Mouse (Mus musculus) kidney, embryonic 16.5 days (tissue): ENCODE measurements around the gene Inpp5f. TPM values are rescaled to one million over a fixed set of nuclear protein-coding genes. Genes with fewer than 3 reads are reported as not detected.

Source experiments
- ATAC-seq: fragments of 200-750 bp; cut with Nextera tagmentation; 2 replicates; pipeline ENCODE4 v1.8.0; 2017; ENCODE audit warnings: moderate TSS enrichment; ENCODE audit not compliant: low FRiP score, low TSS enrichment
- H3K27ac ChIP-seq: fragments of 300-500 bp; sonication (generic); 2 replicates; pipeline ENCODE4 v1.5.1; 2014; ENCODE audit warnings: low read length
- H3K27me3 ChIP-seq: fragments of 300-500 bp; sonication (generic); 2 replicates; pipeline ENCODE4 v1.6.1; 2014; ENCODE audit warnings: low read length, control low read depth, mixed read lengths; ENCODE audit not compliant: insufficient read depth
- H3K36me3 ChIP-seq: fragments of 300-500 bp; sonication (generic); 2 replicates; pipeline ENCODE4 v1.6.1; 2014; ENCODE audit warnings: low read length, control low read depth, mixed read lengths; ENCODE audit not compliant: insufficient read depth
- H3K4me1 ChIP-seq: fragments of 300-500 bp; sonication (generic); 2 replicates; pipeline ENCODE4 v1.6.1; 2014; ENCODE audit warnings: low read length, control low read depth, mixed read lengths; ENCODE audit not compliant: insufficient read depth
- H3K4me2 ChIP-seq: fragments of 300-500 bp; sonication (generic); replicated peaks from 2 replicates; pipeline ENCODE4 v1.6.1; 2014; ENCODE audit warnings: low read depth, low read length
- H3K4me3 ChIP-seq: fragments of 300-500 bp; sonication (generic); 2 replicates; pipeline ENCODE4 v1.5.1; 2014; ENCODE audit warnings: mild to moderate bottlenecking, low read length
- H3K9ac ChIP-seq: fragments of 300-500 bp; sonication (generic); replicated peaks from 2 replicates; pipeline ENCODE4 v1.6.1; 2014; ENCODE audit warnings: low read length
- H3K9me3 ChIP-seq: fragments of 300-500 bp; sonication (generic); 2 replicates; pipeline ENCODE4 v1.6.1; 2016; ENCODE audit warnings: low read length, control low read depth
- WGBS: fragments of 180-500 bp; shearing (Covaris S2); extraction: QIAGEN DNeasy Blood & Tissue Kit; methylation state at CpG from one replicate; pipeline ENCODE4 v1.1.7; 2014; 5-methylcytosine and 5-hydroxymethylcytosine counted together
- polyA plus RNA-seq: library from polyadenylated mRNA; unstranded; fragments of >200 nt; fragmentation: Nextera tagmentation; extraction: Ambion mirVana; gene quantifications from 2 replicates; pipeline ENCODE4 v1.2.1, GENCODE M21; 2015

Inpp5f gene
- polyA plus RNA-seq, 1 experiment from 2014 or later, result 24.5 TPM

DNA sequence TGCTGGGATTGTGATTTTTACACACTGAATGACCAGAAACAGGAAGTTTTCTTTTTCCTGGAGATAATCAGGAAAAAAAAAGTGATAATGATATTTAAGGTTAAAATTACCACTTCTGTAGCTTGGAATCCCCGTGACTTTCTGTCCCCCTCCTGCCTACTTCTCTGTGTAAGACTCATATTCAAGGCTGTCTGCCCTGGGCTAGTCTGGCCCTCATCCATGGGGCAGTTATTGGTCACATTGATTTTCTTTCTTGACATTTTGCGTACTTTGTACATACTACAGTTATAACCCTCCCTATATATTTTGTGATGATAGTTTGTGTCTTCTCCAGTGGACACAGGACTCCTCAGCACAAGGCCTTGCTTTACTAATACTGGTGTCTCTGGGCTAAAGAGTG, 2.5 kb downstream of the Inpp5f start:
- Histone ChIP-seq H3K27me3 (no peaks in the 10 kb centered on the region), H3K9me3 (no peaks in the 10 kb centered on the region), H3K4me3 (no peak overlapping the region), H3K9ac (no peak overlapping the region), H3K4me1 (peaks cover 11% of the 10 kb centered on the region; the same call in 1 of the 2 replicates), H3K27ac (no peak overlapping the region), H3K36me3 (no peaks in the 10 kb centered on the region), H3K4me2 (no peak overlapping the region)
- no peak for ATAC-seq
- 88% methylated on average over 2 of the region's 2 CpGs for WGBS

DNA sequence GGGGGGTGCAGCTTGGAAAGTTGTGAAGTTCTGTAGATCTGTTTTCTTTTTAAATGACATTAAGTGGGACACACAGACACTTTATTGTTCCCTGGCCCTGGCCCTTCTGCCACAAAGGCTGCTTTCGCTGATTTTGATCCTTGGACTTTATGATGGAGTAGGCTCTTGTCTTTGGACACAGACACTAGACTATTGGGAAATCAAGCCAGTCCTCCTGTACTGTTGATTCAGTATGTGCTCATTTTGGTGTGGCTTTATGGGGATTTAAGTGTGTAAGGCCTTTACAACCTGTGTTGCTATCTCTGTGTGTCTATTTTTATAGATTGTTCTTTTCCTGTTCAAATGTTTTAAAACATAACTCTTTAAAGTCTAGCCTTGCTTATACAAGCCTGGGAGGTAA, 6.5 kb downstream of the Inpp5f start:
- H3K9me3 ChIP-seq, result no peaks in the 10 kb centered on the region
- no peak for ATAC-seq
- peaks cover 12% of the 10 kb centered on the region; the same call in 1 of the 2 replicates for H3K4me1 ChIP-seq
- no peak overlapping the region for H3K4me3 ChIP-seq
- 81% methylated on average over 1 of the region's 1 CpGs for WGBS
- no peak overlapping the region for H3K4me2 ChIP-seq
- H3K9ac ChIP-seq, result no peak overlapping the region
- H3K27ac ChIP-seq, result no peak overlapping the region
- no peaks in the 10 kb centered on the region for H3K27me3 ChIP-seq
- no peaks in the 10 kb centered on the region for H3K36me3 ChIP-seq

DNA sequence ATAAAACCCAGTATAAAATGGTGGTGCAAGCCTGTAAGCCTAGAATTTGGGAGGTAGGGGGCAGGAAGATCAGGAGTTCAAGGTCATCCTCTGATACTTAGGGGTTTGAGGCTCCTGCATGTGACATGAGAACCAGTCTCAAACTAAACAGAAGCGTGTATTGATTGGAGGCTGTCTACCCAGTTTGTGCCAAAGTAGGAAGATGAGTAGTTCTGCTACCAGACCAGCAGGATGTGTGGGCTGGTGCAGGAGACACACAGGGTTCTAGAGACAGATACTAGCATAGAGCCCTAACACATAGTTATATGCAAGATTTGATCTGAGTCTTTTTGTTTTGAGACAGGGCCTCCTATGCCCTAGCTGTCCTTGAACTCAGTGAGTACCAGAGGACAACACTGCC, 9.1 kb downstream of the Inpp5f start:
- Histone ChIP-seq H3K9me3 (no peaks in the 10 kb centered on the region), H3K4me2 (no peak overlapping the region), H3K4me3 (no peak overlapping the region), H3K36me3 (no peaks in the 10 kb centered on the region), H3K4me1 (peaks cover 12% of the 10 kb centered on the region; the same call in 1 of the 2 replicates), H3K27ac (no peak overlapping the region), H3K27me3 (no peaks in the 10 kb centered on the region), H3K9ac (no peak overlapping the region)
- ATAC-seq, result no peak
- WGBS, result 89% methylated on average over 1 of the region's 1 CpGs

DNA sequence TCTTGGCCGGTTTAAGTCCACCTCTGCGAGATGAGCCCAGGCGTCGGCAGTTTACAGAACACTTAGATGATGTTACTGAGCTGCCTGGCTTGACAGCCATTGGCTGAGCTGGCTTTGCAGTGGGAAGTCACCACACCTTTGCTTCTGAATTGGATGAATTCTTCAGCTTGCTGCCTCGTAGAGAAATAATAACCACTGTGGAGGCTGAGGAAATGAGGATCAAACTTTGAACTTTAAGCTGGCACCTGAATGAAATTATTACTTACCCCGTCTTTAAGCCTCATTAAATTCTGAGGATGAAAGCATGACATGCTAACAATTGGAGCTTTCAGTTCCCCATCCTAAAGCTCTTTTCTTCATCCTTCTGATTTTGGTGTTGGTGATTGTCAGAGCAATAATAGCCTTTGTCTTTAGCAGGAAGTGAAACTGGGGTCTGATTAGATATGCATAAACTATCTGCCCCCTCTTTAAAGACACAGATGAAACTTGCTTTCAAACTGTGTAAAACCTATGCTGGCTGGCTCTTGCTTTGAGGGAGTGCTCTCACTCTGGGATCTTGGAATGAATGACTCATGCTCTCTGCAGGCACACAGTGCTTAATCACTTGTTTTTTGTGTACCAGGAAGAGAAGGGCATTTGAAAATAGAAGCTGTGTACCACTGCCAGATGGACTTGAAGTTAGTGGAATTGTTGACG, 11.3 kb downstream of the Inpp5f start:
- H3K9ac ChIP-seq, result no peak overlapping the region

DNA sequence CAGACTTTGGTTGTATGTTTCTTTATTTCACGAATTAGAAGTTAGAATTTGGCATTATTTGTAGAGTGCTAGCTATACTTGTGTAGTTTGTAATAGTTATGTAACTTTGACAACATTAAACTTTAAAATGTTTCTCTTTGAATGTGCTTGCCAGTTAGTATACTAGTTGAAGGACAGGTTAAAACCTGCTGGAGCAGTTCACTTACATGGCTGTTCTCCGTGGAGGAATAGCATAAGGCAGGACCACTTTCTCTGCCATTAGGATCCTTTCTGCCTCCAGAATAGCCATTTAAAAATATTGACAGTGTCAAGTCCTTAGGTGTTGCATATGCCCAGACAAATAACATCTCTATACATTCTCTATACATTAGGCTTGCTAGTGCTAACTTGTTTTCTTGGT, 11.9 kb downstream of the Inpp5f start:
- H3K9ac ChIP-seq, result no peak overlapping the region
- H3K9me3 ChIP-seq, result no peaks in the 10 kb centered on the region
- no peak overlapping the region for H3K4me2 ChIP-seq
- H3K4me3 ChIP-seq, result no peak overlapping the region
- no peaks in the 10 kb centered on the region for H3K36me3 ChIP-seq
- H3K27ac ChIP-seq, result peak overlapping the region; percentile 57; the same call in 1 of the 2 replicates
- WGBS, result 69% methylated on average over 2 of the region's 2 CpGs
- no peak for ATAC-seq
- no peaks in the 10 kb centered on the region for H3K27me3 ChIP-seq
- H3K4me1 ChIP-seq, result peaks cover 12% of the 10 kb centered on the region; the same call in 1 of the 2 replicates

More for the DNA sequence above, 11.3 kb downstream of the Inpp5f start:
- Histone ChIP-seq H3K36me3 (no peaks in the 10 kb centered on the region), H3K27me3 (no peaks in the 10 kb centered on the region), H3K27ac (peak overlapping the region; percentile 57; the same call in 1 of the 2 replicates), H3K9me3 (no peaks in the 10 kb centered on the region), H3K4me1 (peaks cover 12% of the 10 kb centered on the region; the same call in 1 of the 2 replicates), H3K4me3 (no peak overlapping the region), H3K4me2 (no peak overlapping the region)
- ATAC-seq, result no peak; the same call in 1 of the 2 replicates
- 47% methylated on average over 7 of the region's 7 CpGs for WGBS

DNA sequence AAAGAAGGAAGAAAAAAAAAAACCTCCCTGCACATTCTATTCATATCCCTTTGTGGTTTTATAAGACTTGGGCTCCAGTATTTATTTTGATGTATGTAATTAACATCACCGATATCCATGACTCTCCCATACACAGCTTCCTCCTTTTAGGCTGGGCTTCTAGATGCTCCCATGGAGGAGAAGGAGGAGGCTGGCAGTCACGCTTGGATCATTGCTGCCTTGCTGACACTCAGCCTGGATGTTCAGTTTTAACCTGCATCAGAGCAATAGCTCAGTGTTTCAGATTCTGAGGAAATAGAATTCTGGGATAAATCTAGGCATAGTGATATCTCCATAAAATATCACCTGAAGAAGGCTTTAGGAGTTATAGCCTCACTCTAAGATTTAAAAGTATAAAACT, 14.3 kb downstream of the Inpp5f start:
- WGBS, result 91% methylated on average over 2 of the region's 2 CpGs
- H3K9me3 ChIP-seq, result no peaks in the 10 kb centered on the region
- H3K4me1 ChIP-seq, result peaks cover 16% of the 10 kb centered on the region; the same call in 1 of the 2 replicates
- no peak for ATAC-seq
- no peak overlapping the region for H3K4me2 ChIP-seq
- no peak overlapping the region for H3K27ac ChIP-seq
- no peaks in the 10 kb centered on the region for H3K36me3 ChIP-seq
- no peaks in the 10 kb centered on the region for H3K27me3 ChIP-seq
- no peak overlapping the region for H3K9ac ChIP-seq
- no peak overlapping the region for H3K4me3 ChIP-seq

DNA sequence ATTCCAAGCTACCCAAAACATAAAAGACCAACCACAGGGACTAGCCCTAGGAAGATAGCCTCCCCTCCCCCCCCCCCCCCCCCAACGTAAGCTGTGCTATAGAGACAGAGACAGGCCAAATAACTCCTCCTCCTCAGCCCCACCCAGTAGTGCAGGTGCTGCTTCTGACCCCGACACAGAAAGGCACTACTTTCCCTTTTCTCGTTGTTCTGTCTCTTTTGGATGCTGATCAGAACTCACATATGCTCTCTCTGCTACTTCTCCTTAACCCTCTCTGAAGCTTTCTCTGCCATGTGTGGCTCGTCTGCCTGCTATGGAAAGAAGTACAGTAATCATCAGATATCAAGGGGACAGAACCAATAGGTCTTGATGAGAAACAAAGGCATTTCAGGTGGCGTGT, 15.5 kb downstream of the Inpp5f start:
- no peaks in the 10 kb centered on the region for H3K9me3 ChIP-seq
- no peak overlapping the region for H3K4me2 ChIP-seq
- 71% methylated on average over 4 of the region's 5 CpGs for WGBS
- peaks cover 16% of the 10 kb centered on the region; the same call in 1 of the 2 replicates for H3K4me1 ChIP-seq
- no peaks in the 10 kb centered on the region for H3K27me3 ChIP-seq
- H3K27ac ChIP-seq, result peak overlapping the region; percentile 78
- no peak overlapping the region for H3K9ac ChIP-seq
- ATAC-seq, result no peak
- H3K36me3 ChIP-seq, result no peaks in the 10 kb centered on the region
- H3K4me3 ChIP-seq, result no peak overlapping the region

DNA sequence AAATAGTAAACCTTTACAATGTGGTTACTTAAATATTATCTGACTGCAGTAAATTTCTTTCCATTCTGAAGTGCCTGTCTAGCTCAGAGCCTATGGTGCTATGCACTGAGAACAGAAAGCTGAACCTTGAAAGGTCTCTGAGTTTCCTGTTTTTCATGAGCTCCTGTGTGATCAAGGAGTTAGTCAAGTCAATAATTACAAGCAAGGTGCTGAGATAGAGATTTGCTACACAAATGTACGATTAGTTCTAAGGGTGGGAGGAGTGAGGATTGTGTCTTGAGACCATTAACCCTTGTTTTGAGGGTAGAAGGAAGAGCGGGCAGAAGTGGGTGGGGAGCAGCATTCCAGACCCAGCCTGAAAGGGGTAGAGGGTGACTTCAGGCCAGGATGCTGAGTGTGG, 16.1 kb downstream of the Inpp5f start:
- 58% methylated on average over 2 of the region's 2 CpGs for WGBS
- H3K36me3 ChIP-seq, result no peaks in the 10 kb centered on the region
- peak overlapping the region; percentile 73 for H3K27ac ChIP-seq
- H3K9ac ChIP-seq, result no peak overlapping the region
- peak; percentile 82 for ATAC-seq
- H3K4me2 ChIP-seq, result no peak overlapping the region
- no peaks in the 10 kb centered on the region for H3K9me3 ChIP-seq
- no peaks in the 10 kb centered on the region for H3K27me3 ChIP-seq
- no peak overlapping the region for H3K4me3 ChIP-seq
- H3K4me1 ChIP-seq, result peaks cover 13% of the 10 kb centered on the region; the same call in 1 of the 2 replicates

DNA sequence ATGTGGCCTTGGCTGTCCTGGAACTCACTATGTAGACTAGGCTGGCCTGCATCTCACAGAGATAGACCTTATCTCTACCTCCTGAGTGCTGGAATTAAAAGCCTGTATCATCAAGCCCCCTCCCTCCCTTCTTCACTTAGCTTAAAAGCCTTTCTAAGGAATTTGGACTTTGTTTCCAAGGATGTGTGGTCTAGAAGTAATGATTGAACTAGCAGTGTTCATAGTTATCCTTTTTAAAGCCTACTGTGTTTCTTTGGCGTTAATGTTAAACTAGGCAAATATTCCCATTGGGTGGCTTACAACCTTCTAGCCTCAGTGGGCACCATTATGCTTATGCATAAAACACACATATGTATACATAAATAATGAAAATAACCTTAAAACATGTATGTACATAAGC, 16.6 kb downstream of the Inpp5f start:
- no peak overlapping the region for H3K9ac ChIP-seq
- H3K4me3 ChIP-seq, result no peak overlapping the region
- WGBS, result 78% methylated on average over 1 of the region's 1 CpGs
- H3K36me3 ChIP-seq, result no peaks in the 10 kb centered on the region
- peaks cover 8% of the 10 kb centered on the region; the same call in 1 of the 2 replicates for H3K4me1 ChIP-seq
- H3K9me3 ChIP-seq, result no peaks in the 10 kb centered on the region
- no peak overlapping the region for H3K4me2 ChIP-seq
- peak; percentile 51 for ATAC-seq
- H3K27me3 ChIP-seq, result no peaks in the 10 kb centered on the region
- peak overlapping the region; percentile 73 for H3K27ac ChIP-seq

DNA sequence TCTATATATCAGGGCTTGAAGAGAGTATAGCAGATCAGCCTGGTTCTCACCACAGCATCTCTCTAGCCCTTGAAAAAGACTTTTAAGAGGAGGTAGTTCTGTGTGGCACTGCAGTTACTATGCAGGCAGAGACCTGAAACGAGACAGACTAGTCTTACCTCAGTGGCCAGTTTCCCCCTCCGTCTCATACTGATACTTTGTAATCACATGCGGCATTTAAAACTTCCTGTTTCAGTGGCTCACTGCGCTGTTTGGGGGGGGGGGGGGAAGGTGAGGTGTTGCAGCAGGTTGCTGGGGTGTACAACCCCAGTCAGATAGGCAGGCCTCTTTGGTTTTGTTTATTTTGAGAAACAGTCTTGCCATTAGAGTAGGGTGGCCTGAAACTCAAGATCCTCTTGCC, 22.0 kb downstream of the Inpp5f start:
- WGBS, result 51% methylated on average over 4 of the region's 4 CpGs
- 0 out of 2 replicates have a peak, but pooled peaks cover 3% of the 10 kb centered on the region for H3K4me1 ChIP-seq

More for the DNA sequence above, 22.0 kb downstream of the Inpp5f start:
- Histone ChIP-seq H3K27me3 (no peaks in the 10 kb centered on the region), H3K4me3 (no peak overlapping the region), H3K27ac (no peak overlapping the region), H3K4me2 (no peak overlapping the region), H3K9ac (no peak overlapping the region), H3K36me3 (0 out of 2 replicates have a peak, but pooled peaks cover 4% of the 10 kb centered on the region), H3K9me3 (no peaks in the 10 kb centered on the region)
- no peak for ATAC-seq
